Mouse (Mus musculus) heart, embryonic 11.5 days (tissue): Measurements from ENCODE around the gene Fgf16. TPM values are rescaled to one million over a fixed set of nuclear protein-coding genes. Genes with fewer than 3 reads are reported as not detected.

ENCODE experiments used
- polyA plus RNA-seq: library from polyadenylated mRNA; unstranded; fragments of >200 nt; fragmentation: Nextera tagmentation; extraction: Ambion mirVana; gene quantifications from 2 replicates; pipeline ENCODE4 v1.2.1, GENCODE M21; 2014

Gene Fgf16
- polyA plus RNA-seq, 1 experiment from 2014 or later, result not detected

Other genes starting within 250 kb of the Fgf16 start
- gene Atrx, start 165.1 kb downstream of the Fgf16 start, polyA plus RNA-seq, result 121 and 143 TPM in 2 replicates
- 54.8 and 55.7 TPM in 2 replicates for gene Magt1, start 247.6 kb downstream of the Fgf16 start, polyA plus RNA-seq